Mouse (Mus musculus) T-helper 2 cell (primary cell): ENCODE results near the gene Efr3b.

Experiments used
- in situ Hi-C: fragments of 300-600 bp; cut with MboI, MseI; formaldehyde crosslinking; loops from one replicate; pipeline ENCODE4 v1.15.1; 2025; ENCODE audit warnings: high pct_unique_total_duplicates

The Efr3b gene

GRCm38 (mm10) chr12:4037511-4037910 lies 1.2 kb downstream of the Efr3b start:
- in situ Hi-C loops, result no loop called here

- in situ Hi-C loops, result no loop called here
Measured at GRCm38 (mm10) chr12:4036157-4036556, 2.6 kb downstream of the Efr3b start.

GRCm38 (mm10) chr12:4029064-4029463 lies 9.7 kb downstream of the Efr3b start:
- in situ Hi-C loops, result no loop called here

DNA sequence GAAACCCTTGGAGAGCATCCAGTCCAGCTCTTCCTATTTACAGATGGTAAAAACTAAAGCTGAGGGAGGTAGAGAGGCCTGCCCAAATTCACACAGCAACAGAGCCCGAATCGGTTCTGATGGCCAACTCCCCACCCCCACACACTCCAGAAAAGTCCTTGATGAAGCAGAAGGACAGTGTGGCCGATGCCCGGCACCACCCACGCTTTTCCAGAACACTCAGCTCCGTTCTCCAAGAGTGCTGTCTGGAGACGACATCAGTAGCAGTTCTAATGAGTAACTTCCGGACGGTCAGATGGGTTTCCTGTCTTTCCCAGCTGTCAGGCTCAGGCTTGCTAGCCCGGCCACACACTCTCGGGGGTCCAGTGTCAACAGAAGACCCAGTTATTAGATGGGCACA lies 10.2 kb downstream of the Efr3b start:
- in situ Hi-C loops, result no loop called here

DNA sequence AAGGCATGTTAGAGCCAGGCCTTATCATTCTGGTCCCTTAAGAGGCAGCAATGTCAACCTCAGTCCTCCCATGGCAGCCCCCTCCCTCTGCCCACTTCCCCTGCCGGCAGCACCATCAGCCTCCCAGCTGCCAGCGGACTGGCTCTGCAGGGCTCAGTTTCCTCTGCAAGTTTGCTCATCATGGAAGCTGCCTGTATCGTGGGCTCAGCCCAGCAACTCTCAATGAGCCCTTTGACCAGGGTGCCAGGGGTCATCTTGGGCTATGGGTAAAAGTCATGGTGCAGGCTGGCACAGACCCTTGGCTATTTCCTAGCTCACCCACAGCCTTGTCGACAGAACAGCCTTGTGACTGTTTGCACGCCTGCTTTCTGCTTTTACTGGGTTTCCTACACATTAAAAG lies 14.4 kb downstream of the Efr3b start:
- in situ Hi-C loops, result no loop called here

DNA sequence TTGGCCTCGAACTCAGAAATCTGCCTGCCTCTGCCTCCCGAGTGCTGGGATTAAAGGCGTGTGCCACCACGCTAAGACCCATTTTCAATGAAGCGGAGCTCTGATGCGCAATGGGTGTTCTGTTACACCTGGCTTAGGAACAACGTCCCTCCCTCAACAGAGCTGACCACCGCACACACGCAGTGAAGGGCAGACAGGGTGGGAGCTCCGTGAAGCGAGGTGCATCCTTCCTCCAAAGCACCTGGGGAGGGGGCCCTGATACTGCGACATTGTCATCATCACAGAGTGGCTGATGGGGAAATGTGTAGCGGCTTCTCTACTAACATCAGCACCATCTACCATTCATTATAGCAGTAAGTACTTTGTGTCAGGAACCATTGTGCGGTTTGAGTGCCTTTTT lies 15.2 kb downstream of the Efr3b start:
- in situ Hi-C loops, result no loop called here

DNA sequence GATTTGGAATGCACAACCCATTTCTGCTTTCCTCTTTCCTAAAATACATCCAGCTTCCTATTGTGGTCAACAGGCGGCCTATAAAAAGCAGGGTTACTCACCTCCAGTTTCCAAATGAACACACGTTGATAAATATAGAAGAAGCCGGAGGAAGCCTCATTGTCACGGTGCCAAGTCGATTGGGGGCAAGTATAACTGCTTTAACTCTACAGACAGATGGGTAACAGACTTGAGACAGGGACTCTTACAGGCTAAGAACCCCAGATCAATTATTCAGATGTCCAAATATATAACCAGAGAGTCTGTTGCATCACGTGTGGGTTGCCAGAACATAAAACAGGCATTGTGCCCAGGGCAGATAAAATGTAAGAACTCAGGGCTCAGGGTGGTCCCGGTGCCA lies 15.9 kb downstream of the Efr3b start:
- in situ Hi-C loops, result no loop called here

DNA sequence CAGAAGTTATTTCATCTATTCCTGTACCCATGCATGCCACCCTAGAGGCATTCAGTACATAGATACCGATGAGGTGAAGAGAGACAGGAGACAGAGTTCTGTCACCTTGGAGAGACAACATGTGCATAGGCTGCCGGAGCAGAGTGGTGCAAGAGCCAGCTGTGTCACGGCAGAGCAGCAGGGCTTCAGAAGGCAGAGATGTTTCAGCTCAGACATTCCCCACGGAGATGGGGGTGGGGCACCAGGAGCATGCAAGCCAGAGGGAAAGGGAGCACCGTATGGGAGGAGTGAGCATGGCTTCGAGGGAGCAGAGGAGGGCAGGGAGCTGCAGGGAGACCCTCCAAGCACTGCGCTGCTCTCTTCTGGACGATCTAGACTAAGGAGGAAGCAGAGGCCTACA lies 18.2 kb downstream of the Efr3b start:
- in situ Hi-C loops, result no loop called here

DNA sequence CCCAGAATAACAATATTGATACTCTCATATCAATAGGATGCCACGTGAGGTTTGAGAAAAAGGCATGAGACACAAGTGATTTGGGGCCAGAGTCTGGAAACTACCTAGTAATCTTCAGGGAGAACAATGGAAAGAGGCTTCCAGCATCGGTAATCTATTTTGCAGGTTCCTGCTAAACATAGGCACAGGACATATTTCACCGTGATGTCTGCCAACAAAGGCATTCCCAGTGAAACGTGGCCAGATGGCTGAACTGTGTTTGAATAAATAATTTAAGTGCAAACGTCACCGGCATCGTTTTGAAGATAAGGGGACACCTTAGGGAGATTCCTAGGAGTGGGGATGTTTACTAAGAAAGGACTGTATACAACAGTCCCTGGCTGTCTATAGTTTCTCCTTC lies 22.4 kb downstream of the Efr3b start:
- in situ Hi-C loops, result no loop called here

DNA sequence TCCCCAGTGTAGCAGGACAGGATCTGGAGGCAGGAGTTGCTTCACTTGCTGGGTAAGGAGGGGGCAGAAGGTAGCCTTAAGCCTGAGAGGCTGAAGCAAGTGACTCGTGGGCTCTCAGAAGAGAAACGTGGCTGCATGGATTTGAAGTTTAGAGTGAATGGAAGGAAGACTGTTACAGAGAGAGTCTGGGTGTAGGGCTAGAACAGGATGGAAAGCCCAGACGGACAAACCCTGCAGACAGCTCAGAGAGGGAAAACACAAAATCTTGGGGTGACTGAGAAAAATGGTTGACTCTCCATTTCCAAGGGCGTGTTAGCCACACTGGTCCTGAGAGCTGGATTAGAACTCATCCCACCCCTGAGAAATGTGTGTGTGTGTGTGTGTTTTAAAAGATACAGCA lies 23.0 kb downstream of the Efr3b start:
- in situ Hi-C loops, result no loop called here

DNA sequence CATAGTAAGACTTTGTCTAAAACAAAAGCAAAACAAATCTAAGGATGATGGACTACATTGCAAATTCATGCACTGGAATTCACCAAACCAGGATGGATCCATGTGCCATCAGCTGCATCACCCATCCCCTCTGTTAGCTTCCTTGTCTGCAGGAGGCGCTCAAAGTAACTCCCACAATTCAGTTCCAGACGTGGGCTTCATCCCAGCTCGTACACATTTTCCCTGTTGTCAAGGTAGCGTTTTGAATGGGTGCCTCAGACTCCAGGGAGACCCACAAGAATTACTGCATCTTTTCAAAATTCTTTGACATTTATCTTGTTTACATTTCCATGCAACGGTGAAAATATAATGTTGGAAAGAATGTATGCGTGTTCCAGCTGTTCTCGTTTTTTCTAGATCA lies 23.5 kb downstream of the Efr3b start:
- in situ Hi-C loops, result no loop called here

- in situ Hi-C loops, result no loop called here
Measured at GRCm38 (mm10) chr12:4011715-4012114, 27.0 kb downstream of the Efr3b start.

- in situ Hi-C loops, result no loop called here
Measured at GRCm38 (mm10) chr12:4011301-4011700, 27.4 kb downstream of the Efr3b start.

DNA sequence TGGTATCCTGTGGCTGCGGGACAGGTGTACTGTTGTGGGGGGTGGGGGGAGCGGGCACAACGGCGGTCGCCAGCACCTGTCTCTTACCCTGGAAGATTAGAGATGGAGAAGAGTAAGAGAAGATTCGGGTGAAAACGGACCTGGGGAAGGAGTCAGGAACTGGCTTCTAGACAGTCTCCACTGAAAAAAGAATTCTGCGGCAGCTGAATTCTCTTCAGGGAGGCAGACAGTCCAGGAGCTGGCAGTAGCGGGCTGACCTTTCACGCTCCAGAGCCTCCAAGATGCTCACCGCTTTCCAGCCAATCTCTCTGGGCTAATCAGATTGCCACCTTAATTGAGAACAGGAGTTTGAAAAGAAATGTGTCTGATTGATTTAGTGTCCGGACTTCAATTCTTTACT lies 30.0 kb downstream of the Efr3b start:
- in situ Hi-C loops, result no loop called here

- in situ Hi-C loops, result no loop called here
Measured at GRCm38 (mm10) chr12:4007766-4008165, 30.9 kb downstream of the Efr3b start.

DNA sequence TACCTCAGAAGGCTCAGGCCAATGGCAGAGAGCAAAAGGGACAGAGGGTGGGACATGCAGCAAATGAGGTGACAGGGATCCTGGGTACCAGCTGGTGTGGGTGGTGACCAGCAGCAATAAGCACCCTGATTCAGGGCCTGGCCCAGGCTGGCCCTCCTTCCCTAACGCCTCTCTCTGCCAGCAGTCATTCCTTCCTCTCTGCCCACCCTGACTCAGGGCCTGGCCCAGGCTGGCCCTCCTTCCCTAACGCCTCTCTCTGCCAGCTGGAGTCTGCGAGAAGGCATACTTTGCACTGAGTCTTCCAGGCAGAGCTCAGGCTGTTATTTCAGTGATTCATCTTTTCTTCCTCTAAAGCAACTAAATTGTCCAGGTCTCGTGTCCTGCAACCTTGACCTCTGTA lies 31.5 kb downstream of the Efr3b start:
- in situ Hi-C loops, result no loop called here

GRCm38 (mm10) chr12:4006079-4006478 lies 32.6 kb downstream of the Efr3b start:
- in situ Hi-C loops, result no loop called here

DNA sequence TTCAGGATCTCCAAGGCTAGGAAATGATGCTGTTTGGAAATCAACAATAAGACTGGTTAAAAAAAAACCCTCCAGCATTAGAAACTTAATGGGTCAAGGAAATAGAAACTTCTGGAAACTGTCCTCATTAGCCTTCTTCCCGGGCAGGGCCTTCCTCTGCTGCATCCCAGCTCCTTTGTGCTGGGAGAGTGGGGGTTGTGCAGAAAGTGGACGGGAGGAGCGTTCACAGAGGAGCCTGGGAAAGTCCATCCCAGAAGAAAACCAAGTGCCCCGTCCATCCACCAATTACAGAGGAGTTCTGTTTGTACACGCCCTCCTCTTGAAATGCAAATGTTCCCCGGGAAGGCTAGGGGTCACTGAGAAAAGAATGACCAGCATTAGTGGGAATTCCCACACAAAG lies 34.1 kb downstream of the Efr3b start:
- in situ Hi-C loops, result no loop called here

- in situ Hi-C loops, result no loop called here
Measured at GRCm38 (mm10) chr12:4000406-4000805, 38.3 kb downstream of the Efr3b start.

- in situ Hi-C loops, result no loop called here
Measured at GRCm38 (mm10) chr12:3996749-3997148, 42.0 kb downstream of the Efr3b start.

DNA sequence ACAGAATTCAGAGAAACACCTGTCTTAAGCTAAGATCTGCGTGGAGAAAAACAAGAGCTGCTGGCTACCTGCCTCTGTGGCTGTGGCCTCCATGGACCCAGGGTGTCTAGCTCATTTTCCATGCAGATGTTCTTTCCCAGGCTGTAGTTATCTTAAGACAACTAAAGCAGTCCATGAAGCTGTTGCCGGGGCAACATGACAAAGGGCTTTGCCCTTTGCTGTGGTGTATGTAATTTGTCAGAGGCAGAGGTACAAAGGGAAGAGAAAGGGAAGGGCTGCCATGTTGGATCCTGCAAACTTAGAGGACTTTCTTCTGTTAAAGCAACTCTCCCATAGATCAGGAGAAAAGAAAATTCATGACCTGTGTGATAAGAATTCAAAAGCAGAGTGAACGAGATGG lies 47.7 kb downstream of the Efr3b start:
- in situ Hi-C loops, result no loop called here

- in situ Hi-C loops, result no loop called here
Measured at GRCm38 (mm10) chr12:3989943-3990342, 48.8 kb downstream of the Efr3b start.

GRCm38 (mm10) chr12:3984446-3984845 lies 54.3 kb downstream of the Efr3b start:
- in situ Hi-C loops, result loop anchor here (5.0 kb wide), 1 partner anchor 93 kb away; no protein-coding TSS in a partner anchor

- in situ Hi-C loops, result loop anchor here (5.0 kb wide), 1 partner anchor 94 kb away; no protein-coding TSS in a partner anchor
Measured at GRCm38 (mm10) chr12:3983736-3984135, 55.0 kb downstream of the Efr3b start.

DNA sequence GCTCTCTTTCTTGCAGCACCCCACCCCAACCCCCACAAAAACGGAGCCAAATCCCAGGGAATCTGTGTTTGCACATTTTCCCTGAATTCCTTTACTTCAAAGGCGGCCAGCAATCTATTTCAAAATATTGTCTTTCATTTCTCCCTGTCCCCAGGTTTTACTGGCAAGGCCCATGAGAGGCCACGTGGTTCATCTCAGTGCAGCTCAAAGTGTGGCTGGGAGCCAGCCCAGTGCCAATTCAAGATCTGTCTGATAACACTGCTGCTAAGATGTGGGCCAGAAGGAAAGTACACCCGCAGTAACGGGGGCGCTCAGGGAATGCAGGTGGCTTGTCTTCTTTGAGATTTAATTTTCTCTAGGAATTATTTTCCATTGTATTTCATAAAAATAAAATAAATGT lies 56.5 kb downstream of the Efr3b start:
- in situ Hi-C loops, result loop anchor here (5.0 kb wide), 1 partner anchor 95 kb away; no protein-coding TSS in a partner anchor
